Mouse (Mus musculus) retina, embryonic 14.5 days (tissue): ENCODE measurements around the gene Tmem230.
"Not testable (repeated sequence)": the region's sequence is repeated elsewhere in the genome, so short reads cannot be mapped to it uniquely, and the experiment has no call there.

Source experiments
- DNase-seq: peaks from one replicate; pipeline ENCODE4 v3.0.0-alpha.2; 2015; ENCODE audit warnings: low spot score

The Tmem230 gene

GRCm38 (mm10) chr2:132272694-132273389 is 25.2 kb upstream of the Tmem230 start:
- DNase-seq: no peak

- DNase-seq: no peak
Observed at GRCm38 (mm10) chr2:132270331-132270951, 22.8 kb upstream of the Tmem230 start.

- no peak for DNase-seq
Observed at GRCm38 (mm10) chr2:132269217-132269616, 21.6 kb upstream of the Tmem230 start.

- DNase-seq: no peak
Observed at GRCm38 (mm10) chr2:132266086-132266485, 18.5 kb upstream of the Tmem230 start.

GRCm38 (mm10) chr2:132265196-132265595 is 17.6 kb upstream of the Tmem230 start:
- DNase-seq: no peak

DNA sequence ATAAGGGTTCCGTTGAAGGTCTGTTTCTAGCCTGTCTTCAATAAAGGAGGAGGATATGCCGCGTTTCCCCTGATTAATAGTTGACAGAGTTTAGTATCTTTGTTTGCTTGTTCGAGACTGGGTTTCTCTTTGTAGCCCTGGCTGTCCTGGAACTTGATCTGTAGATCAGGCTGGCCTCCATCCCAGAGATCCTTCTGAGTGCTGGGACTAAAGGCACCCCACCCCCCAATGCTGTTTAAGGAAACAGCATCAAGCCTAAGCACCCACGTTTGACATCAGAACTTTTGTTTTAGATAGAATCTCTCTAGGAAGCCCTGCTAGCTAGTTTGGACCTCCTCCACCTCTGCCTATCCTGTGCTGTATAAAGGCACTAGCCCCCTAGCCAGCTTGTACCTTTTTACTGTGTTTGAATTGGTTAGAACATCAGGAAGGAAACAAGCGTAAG is 16.7 kb upstream of the Tmem230 start:
- DNase-seq: no peak

- DNase-seq: peak; percentile 53
Observed at GRCm38 (mm10) chr2:132263421-132264265, 16.0 kb upstream of the Tmem230 start.

- peak; percentile 98 for DNase-seq
Observed at GRCm38 (mm10) chr2:132262879-132263398, 15.3 kb upstream of the Tmem230 start, which contains the start of gene Cds2. Gene Cds2, plus strand, starts transcription at chr2:132263148.

DNA sequence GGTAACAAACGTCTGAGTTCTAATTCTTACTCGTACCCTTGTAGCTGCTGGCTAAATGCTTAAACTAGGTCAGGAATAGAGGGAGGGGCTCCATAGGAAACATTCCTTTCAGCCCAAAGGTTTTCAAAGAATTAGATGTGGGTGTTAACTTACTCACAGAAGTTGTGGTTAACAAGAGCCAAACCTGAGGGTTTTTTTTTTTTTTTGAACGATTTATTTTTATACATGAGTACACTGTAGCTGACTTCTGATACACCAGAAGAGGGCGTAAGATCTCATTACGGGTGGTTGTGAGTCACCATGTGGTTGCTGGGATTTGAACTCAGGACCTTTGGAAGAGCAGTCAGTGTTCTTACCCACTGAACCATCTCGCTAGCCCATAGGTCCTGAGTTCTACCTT is 14.6 kb upstream of the Tmem230 start:
- DNase-seq: no peak

DNA sequence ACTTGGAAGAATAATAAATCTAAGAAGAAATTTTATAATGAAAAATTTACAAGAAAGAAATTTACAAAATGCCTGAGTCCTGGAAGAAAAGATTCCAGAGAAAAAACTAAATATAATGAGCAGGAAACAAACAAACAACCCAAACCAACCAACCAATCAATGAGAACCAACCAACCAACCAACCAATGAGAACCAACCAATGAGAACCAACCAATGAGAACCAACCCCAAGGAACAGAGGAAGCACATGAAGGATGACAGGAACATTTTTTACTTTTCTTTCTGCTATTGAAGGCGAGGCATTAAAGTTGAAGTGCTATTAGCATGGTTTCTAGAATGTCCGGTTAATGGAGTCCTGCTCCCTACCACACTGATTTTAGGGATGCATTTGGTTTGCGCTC is 13.0 kb upstream of the Tmem230 start:
- DNase-seq: no peak

GRCm38 (mm10) chr2:132257350-132258068 is 9.9 kb upstream of the Tmem230 start:
- DNase-seq: no peak

GRCm38 (mm10) chr2:132253603-132254002 is 6.0 kb upstream of the Tmem230 start:
- DNase-seq: no peak

DNA sequence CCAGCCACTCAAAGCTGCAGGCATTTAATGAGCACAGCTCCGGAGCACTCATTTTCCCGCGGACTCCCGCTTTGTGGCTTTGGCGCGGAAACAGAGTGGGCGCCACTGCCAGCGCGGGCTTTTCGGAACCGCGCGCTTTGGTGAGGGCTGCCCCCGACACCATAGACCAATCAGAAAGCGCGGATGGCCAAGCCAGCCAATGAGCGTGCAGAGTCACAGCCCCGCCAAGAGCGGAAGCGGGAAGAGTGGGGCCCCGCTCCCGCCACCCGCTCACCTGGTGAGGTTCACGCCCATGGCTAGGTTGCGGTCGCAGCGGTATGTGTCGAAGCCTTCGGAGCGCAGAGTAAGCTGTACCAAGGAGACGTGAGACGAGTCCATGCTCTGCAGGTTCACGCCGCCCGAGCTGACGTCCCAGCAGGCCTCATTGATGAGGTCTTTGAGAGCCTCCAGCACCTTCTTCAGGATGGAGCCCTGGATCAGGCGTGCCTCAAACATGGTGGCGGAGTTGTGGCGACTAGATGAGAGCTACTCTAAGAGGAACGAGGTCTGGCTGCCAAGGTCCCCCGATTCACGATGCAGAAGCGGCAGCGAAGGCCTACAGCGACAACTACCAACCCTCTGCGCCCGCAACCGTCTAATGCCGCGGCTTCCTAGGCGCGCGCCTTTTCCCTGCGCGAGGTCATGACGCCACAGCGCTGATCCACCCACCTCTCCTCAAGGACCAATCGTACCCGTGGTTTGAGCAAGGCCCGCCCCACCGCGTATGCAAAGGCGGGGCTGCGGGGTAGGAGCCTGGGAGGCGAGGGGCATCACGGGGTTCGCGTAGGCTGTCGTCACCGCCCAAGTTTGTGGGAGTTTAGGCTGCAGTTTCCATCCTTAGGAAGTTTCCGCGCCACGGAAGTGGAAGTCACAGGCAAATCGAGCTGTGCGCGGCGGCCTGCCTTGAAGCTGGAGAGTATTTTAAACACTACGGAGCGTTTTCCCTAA is 5.2 kb upstream of the Tmem230 start, which contains the start of gene Pcna:
Pcna (minus strand) TSS at position 773 of the 987 bp plus-strand sequence.
- DNase-seq: peak; percentile 97

GRCm38 (mm10) chr2:132251911-132252310 is 4.3 kb upstream of the Tmem230 start:
- no peak for DNase-seq

DNA sequence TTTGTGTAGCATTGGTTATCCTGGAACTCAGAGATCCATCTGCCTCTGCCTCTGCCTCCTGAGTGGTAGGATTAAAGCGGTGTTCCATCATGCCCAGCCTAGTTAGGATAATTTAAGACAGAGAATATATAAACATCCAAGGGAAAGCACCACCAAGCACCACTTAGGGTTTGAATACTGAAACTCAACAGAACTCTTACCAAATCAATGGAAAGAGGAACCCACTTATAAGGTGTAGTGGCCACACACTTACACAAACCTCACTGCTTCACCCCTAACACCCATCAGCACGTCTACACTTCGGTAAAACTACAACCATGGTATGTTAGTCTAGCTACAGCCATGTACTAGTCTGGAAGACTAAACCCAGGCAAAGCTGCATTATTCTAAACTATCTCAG is 4.2 kb downstream of the Tmem230 start:
- no peak for DNase-seq

DNA sequence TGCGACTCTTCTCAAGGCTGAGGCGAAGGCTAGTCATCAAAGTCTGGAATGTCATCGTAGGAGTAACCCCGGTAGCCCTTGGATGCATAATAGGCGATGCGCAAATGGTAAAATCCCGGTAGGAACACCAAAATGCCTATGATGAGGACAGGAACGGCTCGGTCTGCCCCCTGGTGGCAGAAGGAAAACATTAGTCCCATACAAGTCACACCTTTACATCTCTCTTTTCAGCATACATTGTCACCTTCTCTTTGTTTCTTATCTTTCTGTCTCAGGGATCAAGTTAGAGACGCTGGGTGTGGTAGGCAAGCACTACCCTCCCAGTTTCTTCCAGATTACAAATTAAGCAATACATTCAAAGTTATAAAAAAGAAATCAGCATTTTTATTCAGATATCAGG is 7.2 kb downstream of the Tmem230 start:
- DNase-seq: peak; percentile 80

DNA sequence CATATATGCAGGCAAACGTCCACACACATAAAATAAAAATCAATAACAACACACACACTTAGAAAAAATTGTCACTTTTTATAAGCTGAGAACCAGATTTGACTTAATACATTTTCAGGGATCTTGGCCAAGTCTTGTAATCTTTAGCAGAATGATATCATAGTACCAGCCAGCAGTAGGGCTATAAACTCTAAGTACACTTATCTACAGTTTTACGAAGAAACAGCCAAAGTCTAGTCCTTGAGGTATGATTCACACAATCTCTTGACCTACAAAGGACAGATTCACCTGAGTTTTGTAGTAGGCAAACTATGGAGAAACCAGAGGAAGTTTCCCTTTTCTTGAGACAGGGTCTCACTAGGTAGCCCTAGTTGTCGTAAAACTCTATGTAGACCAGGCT is 8.2 kb downstream of the Tmem230 start:
- DNase-seq: not testable (repeated sequence)

DNA sequence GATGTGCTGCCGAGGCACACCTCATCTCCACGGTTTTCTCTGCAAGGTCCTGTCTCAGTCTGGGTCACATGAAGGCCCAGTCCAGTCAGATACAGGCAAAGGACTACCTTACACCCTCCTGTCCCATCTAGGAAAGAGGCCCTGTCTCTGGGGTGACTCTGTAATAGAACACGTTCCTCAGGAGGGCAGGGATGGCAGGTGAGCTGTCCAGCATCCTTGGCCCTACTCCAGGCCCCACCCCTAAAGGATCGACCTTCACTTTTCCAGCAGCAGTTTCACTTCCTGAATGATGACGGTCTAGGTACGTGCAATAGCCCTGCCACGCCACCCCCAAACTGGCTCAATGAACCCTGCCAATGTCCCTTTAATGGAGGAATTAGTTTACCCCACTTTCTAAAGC is 11.6 kb downstream of the Tmem230 start:
- no peak for DNase-seq

DNA sequence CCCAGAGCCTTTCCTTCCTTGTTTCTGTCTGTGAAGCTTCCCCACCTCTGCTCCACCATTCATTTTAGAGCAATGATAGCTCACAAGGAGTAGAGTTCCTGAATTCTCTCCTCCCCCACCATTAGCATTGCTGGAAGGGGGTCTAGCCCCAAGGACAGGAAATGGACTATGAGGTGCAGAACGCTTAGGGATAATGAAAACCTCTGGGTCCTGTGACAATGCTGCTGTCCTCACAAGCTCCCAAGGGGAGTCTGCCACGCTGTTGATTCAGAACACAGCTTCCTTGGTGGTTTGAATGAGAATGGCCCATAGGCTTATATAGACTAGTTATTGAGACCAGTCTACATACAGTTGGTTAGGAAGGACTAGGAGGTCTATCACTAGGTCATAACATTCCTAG is 12.3 kb downstream of the Tmem230 start:
- DNase-seq: no peak

DNA sequence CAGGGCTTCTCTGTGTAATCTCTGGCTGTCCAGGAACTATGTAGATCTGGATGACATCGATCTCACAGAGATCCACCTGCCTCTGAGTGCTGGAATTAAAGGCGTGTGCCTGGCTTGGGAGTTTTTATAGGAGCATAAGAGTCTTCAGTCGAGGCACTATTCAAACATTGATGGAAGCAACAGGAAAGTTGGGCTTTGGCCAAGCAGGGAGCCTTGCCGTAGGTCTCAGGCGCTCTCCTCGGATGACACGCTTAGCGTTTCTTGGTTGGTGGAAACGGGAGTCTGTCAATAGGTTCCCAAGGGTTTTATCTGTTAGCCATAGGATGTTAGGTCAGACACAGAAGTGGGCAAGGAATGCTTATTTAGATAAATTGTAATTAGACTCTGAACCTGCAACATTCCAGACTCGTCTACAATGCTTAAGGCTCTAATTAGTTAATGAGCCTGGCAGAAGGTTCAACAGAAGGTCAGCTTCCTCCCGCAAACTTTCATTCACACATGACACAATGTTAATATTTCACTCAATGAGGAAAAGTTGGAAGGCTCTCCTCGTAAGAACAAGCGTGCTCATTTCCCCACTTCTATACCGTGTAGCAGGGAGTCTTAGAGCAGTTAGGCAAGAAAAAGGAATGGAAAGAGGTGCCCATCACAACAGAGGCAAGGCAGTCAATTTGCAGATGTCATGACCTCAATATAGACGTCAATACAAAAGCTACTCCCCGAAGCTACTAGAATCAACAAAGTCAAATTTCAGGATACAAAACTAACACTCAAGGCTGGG is 13.4 kb downstream of the Tmem230 start:
- no peak for DNase-seq
